Mouse (Mus musculus) cortical plate, adult 2 months (tissue): ENCODE results near the gene Ppp1r15b.

Experiments used
- CTCF ChIP-seq: fragments of 200-500 bp; IDR thresholded peaks from 2 replicates; pipeline ENCODE4 v1.5.1; 2011; ENCODE audit warnings: mild to moderate bottlenecking, control low read depth, low read length; ENCODE audit not compliant: insufficient read depth; ENCODE audit errors: extremely low read depth
- POLR2A ChIP-seq: fragments of 200-500 bp; IDR thresholded peaks from 2 replicates; pipeline ENCODE4 v1.6.1; 2011; ENCODE audit warnings: mild to moderate bottlenecking, low read length, control low read depth; ENCODE audit not compliant: insufficient read depth; ENCODE audit errors: extremely low read depth

- TF ChIP-seq CTCF (no peak), POLR2A (no peak)
Observed at GRCm38 (mm10) chr1:133132388-133133326, 1.7 kb downstream of the Ppp1r15b start.
